Mouse (Mus musculus) adrenal gland, adult 18-20 months (tissue): ENCODE results near the gene Magt1. TPM values are rescaled to one million over a fixed set of nuclear protein-coding genes. Genes with fewer than 3 reads are reported as not detected.
A peak's percentile ranks its signal among the peaks of the same experiment; 100 is the strongest.
"Not testable (repeated sequence)": the region's sequence is repeated elsewhere in the genome, so short reads cannot be mapped to it uniquely, and the experiment has no call there.

Experiments used
- DNase-seq, 2 experiments: peaks; one replicate each; pipeline ENCODE4 v3.0.0; 2021 to 2022; ENCODE audit warnings: low spot score in 2 of 2
- long read RNA-seq, 2 experiments: library from polyadenylated mRNA; stranded (forward); transcript quantifications; one replicate each; pipeline ENCODE4 v2.0.0; 2021
- total RNA-seq, 2 experiments: library from RNA; stranded (reverse); gene quantifications; 1 replicate in 1 of 2; 2 replicates in 1 of 2; pipeline ENCODE4 v1.2.3; 2021

Magt1 gene
- 10 to 100 TPM; 52.9 to 53.2 TPM for total RNA-seq
- long read RNA-seq, experiment 1, full-length matches to known transcripts, result 27 of 30 reads
- long read RNA-seq, experiment 1, partial matches to known transcripts, result 3 of 30 reads
- long read RNA-seq, experiment 1, other reads (novel, unspliced or antisense), result 0 of 30 reads
- long read RNA-seq, experiment 2, full-length matches to known transcripts, result 45 of 51 reads
- long read RNA-seq, experiment 2, partial matches to known transcripts, result 2 of 51 reads
- long read RNA-seq, experiment 2, other reads (novel, unspliced or antisense), result 4 of 51 reads

DNA sequence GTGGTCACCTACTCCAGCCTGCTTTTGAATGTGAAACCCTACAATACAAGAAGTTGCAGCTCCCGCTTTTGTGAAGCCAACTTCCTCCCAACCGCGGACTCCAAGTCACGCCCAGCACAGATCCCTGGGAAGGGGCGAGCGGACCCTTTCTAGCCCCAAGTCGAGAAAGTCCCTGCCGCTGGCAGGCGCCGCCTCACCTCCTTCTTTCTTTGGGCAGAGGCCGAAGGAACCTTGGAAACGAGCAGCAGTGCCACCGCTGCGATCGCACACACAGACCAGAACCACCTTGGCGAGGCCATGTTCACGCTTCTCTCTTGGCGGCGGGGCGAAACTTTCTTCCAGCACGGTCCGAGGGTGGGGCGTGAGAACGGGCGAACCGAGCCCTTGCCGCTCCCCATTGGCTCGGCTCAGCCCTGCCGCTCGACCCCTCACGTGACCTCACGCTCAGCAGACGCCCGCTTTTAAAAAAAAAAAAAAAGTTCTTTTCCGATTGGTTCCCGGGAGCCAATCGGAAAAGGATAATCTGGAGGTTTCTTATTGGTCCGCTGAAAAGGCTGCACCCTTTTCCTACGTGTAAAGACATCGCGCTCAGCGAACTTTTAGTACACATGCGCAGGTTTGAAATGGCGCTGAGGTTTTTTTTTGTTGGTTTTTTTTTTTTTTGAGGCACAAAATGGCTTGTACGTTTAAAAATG, at the start of gene Magt1:
Gene Magt1, minus strand, starts transcription at position 442 of the 695 bp plus-strand sequence.
- peak; percentile 48 to 73 for DNase-seq

DNA sequence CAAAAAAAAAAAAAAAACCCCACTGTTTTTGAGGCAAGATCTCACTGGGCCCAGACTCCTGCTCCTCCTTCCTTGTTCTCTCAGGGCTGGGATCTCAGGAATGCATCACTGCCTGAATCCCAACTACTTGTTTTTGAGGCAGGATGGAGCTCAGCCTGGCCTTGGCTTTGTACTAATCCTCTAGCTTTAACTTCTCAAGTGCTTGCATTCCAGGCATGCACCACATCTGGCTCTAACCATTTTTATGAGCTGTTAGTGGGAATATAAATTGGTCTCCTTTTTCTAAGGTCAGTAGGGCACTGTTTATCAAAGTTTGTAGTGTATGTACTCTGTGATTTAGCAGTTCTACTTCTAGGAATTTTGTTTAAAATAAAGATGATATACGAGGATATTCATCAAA, 36.5 kb upstream of the Magt1 start:
- no peak for DNase-seq

DNA sequence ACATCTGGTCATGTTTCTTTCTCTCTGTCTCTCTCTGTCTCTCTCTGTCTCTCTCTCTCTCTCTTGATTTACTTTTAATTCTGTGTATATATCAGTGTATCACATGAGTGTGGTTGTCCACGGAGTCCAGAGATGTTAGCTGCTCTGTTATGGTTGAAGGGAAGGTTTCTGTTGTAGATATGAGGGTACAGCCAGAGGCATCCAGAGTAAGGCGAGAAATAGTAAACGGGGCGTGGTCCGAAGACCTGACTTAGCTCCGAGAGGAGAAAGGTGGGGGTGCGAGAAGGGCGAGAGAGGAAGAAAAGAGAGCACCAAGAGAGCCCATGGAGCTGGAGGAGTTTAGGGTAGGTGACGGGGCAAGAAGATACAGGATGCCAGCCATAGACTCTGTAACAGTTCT, 34.2 kb upstream of the Magt1 start:
- no peak for DNase-seq

DNA sequence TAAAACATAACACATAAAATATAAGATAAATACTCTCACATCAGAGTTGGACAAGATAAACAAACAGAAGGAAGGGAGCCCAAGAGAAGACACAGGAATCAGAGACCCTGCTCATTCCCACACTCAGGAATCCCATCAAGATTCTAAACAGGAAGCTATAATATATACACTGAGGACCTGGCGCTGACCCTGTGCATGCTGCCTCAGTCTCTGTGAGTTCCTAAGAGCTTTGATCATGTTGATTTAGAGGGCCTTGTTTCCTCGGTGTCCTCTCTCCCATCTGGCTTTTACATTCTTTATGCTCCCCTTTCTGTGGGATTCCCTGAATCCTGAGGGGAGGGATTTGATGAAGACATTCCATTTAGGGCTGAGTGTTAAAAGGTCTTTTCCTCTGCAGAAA, 33.7 kb upstream of the Magt1 start:
- no peak for DNase-seq

DNA sequence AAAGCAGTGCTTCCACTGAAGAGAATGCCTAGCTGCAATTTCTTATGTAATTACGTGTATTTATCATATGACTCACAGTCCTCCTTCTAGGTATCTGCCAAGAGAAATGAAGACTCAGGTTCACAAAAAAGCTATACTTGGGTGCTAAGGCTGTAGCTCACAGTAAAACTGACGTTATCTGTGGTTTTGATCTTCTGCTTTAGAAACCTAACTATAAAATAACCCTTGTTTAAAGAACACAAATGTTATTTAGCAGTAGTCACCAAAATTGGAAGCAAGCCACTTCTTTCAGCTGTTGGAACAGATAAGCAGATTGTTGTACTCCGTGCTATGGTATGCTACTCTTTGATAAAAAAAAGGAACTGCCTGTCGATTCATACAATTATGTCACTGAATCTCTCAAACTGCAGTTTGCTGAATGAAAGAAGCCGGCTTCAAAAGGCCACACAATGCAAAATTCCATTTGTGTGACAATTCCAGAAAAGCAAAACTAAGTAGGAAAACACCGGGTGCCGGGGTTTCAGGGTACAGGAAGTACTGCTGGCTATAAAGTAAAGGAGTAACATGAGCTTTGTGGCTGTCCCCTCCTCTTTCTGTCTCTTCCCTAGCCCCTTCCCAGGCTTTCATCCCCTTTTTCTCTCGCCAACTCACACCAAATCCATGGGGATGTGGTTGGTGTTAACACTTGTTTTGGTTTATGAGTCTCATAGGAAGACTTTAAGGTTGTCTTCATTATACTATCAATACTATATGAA, 32.3 kb upstream of the Magt1 start:
- DNase-seq, result no peak

DNA sequence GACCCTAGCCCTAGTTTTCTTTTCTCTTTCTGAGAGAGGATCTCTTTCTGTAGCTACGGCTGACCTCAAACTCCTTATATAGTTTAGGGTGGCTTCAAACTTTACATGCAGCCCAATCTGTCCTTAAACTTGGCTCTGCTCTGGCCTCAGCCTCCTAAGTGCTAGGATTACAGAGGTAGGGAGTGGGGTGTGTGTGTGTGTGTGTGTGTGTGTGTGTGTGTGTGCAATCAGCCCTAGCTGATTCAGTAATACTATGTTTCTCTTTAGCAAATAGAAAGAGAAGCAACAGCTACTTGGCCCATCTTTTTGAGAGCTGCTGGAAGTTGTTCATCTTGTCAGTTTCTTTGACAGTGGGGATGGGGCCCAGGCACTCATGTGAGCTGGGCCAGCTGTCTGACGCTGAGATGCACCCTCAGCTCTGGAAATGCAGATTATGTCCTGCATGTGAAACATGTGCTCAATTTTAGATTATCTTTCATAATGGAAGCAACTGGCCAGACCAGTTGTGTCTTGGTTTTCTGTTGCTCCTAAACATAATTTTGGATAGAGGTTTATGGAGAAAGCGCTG, 25.6 kb upstream of the Magt1 start:
- DNase-seq, result no peak

DNA sequence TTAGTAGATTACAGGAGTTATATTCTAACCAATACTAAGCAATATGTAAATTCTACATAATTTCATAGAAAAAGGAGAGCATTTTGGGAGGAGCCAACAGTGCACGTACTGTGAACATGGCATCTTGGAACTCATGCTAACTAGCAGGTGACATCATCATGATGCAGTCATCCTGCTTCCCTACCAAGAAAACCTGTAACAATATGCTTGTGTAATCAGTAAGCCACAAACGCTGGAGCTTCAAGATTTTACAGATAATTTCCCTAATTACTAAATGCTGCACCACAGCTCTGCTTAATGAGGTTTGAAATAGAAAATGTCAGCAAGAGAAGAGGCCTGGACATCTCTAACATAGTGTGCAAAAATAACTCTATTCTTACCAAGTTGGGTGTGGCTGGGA, 24.0 kb upstream of the Magt1 start:
- DNase-seq, result no peak

DNA sequence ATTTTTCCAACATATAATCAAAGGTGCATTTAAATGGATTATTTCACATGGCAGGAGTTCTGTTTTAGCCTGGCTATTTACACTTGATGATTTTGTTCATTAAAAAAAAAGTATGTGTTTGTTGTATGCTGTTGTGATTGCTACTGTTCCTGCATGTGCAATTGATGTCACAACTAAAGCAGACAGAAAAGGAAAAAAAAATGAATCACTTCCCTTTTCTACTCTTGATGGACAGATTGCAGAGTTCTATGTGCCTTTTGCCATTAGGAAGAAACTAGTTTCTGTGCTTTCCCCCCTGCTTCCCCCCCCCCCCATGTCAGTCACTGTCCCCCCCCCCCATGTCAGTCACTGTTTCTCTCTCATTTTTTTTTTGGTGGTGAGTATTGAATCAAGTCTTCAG, 19.4 kb upstream of the Magt1 start:
- DNase-seq, result no peak

DNA sequence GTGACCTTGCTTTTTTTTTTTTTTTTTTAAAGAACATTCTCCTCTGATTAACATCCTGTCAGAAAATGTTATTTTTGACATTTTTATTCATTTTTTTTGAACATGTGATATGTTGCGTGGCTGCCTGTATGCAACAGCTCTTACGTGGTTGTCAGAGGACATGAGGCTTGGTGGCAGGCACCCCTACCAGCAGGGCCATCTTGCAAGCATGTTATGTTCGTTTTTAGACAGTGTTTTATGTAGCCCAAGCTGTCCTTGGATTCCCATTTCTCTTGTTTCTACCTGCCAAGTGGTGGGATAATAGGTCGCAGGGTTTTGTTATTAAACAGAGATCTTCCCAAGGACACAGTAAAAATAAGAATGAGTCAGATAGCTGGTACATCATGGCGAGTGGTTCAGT, 18.5 kb upstream of the Magt1 start:
- DNase-seq, result peak in 1 of 2 experiments; percentile 7

DNA sequence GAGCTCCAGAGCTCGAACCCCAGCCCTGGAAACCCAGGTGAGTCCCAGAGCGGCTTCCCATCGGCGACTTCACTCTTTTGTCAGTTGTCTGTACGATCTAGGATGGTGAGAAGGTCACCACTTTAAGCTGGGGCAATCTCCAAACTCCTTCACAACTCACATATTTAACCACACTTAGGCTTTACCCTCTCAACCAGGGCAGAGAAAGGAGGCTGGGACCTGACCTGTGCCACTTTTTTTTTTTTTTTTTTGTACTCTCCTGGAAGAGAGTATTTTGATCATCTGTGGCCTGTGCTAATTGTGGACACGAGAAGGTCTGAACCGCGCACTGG, 15.6 kb upstream of the Magt1 start:
- no peak for DNase-seq

DNA sequence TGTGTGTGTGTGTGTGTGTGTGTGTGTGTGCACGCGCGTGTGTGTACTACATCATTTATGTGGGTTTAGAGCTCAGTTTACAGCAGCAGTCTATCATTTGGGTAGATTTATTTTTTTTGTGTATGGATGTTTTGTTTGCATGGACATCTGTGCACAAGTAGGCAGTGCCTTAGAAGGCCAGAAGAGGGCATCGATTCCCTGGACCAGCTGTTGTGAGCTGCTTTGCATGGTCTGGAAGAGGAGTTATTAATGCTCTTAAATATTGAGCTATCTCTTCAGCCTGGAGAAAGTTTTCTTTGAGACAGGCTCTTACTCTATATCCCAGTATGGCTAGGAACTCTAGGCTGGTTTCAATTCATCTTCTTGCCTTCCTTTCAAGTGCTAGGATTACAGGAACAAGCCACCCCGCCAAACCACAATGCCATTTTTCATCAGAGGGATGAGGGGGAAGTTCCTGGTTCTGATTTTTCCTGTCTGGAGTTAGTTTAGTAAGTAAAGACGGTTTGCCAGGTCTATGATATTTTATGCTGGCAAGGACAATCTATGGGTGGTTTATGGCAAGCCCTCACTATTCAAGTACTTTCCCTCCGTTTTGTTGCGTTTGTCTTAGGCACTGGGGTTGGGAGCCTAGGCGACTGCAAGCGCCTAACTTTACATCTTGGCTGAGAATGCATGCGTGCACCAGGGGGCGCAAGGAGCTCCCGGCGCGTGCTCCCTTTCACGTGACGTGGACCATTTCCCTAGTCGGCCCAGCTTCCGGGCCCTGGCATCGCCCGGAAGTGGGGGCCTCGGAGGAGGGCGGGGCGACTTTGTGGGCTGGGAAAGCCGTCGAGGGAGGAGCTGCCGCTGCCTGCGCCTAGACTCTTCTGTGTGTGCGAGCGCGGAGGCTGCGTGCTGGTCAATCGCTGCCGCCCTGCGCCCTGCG, 15.0 kb upstream of the Magt1 start, which contains the start of gene Atp7a:
Gene Atp7a, plus strand, starts transcription at position 859 of the 925 bp plus-strand sequence.
- DNase-seq, result peak; percentile 78 to 86

DNA sequence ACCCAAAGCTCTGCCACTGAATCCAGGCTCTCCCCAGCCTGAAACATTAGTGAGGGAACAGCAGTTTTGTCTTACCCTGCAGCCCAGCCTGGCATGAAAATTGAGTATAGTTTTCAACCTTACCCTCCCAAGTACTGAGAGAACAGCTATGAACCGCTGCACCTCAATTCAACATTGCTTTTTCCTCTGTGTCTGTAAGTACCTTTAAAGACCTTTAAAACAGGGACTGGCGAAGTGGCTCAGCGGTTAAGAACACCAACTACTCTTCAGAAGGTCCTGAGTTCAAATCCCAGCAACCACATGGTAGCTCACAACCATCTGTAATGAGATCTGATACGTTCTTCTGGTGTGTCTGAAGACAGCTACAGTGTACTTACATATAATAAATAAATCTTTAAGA, 5.8 kb upstream of the Magt1 start:
- DNase-seq, result no peak

DNA sequence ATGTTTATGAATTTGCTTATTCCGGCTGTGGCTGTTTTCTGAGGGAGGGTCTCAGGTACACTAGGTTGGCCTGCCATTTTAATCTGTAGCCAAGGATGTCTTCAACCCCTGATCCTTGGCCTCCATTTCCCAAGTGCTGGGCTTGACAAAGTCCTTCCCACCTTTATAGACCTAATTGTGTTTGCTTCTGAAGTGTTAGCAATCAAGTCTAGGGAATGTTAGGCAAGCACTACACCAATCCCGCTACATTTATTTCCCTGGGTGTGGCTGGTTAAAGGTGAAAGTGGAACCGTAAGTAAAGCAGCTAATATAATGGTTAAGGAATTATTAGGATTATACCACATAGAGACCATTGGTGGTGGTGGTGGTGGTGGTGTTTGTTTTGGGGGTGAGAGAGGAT, 5.4 kb upstream of the Magt1 start:
- DNase-seq, result no peak

DNA sequence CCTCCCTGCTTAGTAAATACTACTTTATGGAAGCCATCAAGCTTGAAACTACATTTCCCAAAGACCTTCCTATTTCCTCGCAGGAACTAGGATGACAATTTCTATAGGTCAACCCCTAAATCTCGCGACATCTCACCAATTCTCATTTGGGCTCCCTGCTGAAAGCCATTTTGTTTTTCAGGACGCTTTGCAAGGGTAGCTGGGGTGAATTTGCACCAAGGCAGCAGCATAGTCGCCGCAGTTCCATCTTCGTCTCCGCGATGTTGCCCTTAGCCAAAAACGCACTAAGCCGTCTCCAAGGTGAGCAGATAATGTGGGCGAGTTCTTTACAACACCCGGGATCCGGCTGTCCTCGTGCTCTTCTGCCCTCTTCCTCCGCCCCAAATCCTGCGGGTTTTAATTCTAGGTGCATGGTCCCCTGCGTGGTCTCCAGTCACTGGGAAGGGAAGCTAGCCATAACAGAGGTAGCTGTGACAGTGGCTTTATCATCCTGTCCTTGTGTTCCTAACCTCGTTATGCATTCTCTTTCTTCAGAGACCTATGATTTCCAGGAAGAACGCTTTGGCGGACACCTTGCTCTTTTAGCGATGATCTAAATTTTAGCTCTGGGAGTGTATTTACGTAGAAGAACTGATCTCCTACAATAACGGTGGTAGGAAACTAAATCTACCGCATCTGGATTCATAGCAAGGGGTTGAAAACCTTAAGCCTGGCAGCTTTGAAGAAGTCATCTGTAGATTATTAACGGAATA, 4.0 kb upstream of the Magt1 start, which contains the start of gene Cox7b:
Gene Cox7b, plus strand, starts transcription at position 130 of the 752 bp plus-strand sequence.
- DNase-seq, result peak; percentile 44 to 48

DNA sequence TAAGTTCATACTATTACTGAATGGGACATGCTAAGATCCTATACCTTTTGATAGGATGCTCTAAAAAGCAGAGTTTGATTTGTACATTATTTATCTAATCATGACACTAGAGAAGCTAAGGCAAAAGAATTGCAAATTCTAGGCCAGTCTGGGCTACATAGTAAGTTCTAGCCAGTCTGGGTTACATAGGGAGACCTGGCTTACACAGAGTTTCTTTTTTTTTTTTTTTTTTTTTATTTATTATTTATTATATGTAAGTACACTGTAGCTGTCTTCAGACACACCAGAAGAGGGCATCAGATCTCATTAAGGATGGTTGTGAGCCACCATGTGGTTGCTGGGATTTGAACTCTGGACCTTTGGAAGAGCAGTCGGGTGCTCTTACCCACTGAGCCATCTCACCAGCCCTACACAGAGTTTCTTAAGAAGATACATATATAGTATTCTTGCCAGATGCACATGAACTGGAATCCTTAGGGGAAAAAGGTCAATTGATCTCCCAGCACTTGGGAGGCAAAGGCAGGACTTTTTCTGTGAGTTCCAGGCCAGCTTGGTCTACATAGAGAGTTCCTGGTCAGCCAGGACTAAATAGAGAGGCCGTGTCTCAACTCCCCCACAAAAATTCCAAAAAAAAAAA, 3.2 kb upstream of the Magt1 start:
- DNase-seq, result not testable (repeated sequence)

DNA sequence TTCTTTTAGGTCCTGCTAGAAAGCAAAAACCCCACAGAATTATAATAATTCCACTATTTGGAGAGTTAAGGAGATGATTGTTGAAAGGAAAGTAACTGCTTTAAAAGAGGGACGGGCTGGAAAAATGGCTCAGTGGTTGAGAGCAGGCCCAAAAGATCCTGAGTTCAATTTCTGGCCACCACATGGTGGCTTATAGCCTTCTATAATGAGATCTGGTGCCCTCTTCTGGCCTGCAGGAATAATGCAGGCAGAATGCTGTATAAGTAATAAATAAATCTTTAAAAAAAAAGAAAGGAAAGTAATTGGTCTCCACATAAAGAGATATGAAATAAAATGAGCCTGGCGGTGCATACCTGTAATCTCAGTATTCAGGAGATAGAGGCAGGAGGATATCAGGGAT, 1.5 kb upstream of the Magt1 start:
- peak in 1 of 2 experiments; percentile 32 for DNase-seq

DNA sequence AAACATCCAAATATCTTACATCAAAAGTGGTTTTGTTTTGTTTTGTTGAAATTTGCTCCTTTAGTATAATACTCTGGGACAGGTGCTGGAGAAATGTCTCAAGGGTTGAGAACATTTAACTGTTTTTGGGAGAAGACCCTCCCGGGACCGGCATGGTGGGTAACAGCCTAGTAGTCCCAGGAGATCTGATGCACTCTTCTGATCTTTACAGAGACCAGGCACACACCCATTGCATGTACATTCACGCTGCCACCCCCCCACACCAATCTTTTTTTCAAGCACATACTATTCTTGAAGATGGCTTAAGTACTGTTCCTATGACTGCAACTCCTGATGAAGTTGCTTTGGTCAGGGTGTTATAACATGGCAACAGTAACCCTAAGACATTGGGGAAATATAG, 853 bp upstream of the Magt1 start:
- DNase-seq, result no peak

DNA sequence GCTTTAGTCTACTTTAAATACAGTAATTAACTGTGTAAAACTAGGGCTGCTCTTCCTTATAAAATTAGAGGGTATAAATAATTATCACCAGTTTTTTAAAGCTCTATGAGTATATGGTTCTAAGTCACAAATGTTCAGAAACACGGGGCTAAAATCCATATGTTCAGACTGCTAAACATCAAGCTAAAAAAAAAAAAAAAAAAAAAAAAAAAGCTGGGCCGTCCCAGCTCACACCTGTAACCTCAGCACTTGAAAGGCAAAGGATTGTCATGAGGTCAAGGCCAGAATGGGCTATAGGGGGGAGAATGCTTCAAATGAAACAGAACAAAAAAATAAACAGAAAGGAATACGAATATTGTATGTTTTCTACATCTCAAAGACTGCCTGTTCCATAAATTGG, 944 bp downstream of the Magt1 start:
- DNase-seq, result no peak

DNA sequence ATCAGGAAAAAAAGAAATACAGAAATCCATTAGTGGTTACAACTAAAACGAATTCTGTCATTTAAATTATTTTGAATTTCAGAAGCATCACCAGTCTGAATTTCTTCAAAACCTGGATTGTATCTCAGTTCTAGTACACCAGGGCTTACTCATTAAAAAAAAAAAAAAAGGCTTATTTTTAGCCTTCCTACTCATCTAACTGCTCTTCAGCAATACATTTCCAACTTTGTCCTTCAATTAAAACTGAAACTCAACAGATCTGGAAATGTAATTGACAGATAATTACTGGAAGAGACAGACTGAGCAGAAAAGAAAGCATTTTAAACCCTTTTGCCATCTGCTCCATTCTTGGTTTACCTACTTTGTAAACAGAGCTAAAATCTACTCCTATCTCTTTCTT, 10.1 kb downstream of the Magt1 start:
- DNase-seq, result no peak
